10 mouse cellular contexts compared by ENCODE assay signal in genomic region chr4:152349837-152350381, GRCm38 (mm10). TPM values are rescaled to one million over a fixed set of nuclear protein-coding genes. Genes with fewer than 3 reads are reported as not detected.
A peak's percentile ranks its signal among the peaks of the same experiment; 100 is the strongest.
DNase-seq lines count a peak whose midpoint lies in the region; ATAC-seq and TF ChIP-seq lines count a peak whose summit lies in the region.
"Had no signal": no experiment of that assay in that cellular context is flagged by ENCODE, and none has a peak within 500 bp of the region (broad histone marks: within the 10 kb centered on the region; RNA-seq: fewer than 3 reads in every experiment).

No protein-coding gene starts in this region.

- H3K27me3 ChIP-seq in forebrain, embryonic 10.5 days (ENCODE audit: poor library complexity, severe bottlenecking), result peaks cover 66% of the 10 kb centered on the region
- peaks cover 15% of the 10 kb centered on the region; the same call in 1 of the 2 replicates for H3K27me3 ChIP-seq in intestine, embryonic 16.5 days (replicated peaks; ENCODE audit: control insufficient read depth, insufficient read depth, low read length)

- 24% methylated on average over 16 of the region's 17 CpGs for WGBS in forebrain, embryonic 10.5 days
- 4% methylated on average over 17 of the region's 17 CpGs for WGBS in intestine, embryonic 16.5 days
- WGBS in olfactory bulb, adult 2 months, result 2% methylated on average over 17 of the region's 17 CpGs

- no peaks in the 10 kb centered on the region for H3K36me3 ChIP-seq in forebrain, embryonic 10.5 days (replicated peaks)
- H3K36me3 ChIP-seq in intestine, embryonic 16.5 days (ENCODE audit: control insufficient read depth, insufficient read depth, low read length), result no peaks in the 10 kb centered on the region

- H3K4me1 ChIP-seq in forebrain, embryonic 10.5 days, result peaks cover 33% of the 10 kb centered on the region
- peaks cover 30% of the 10 kb centered on the region for H3K4me1 ChIP-seq in intestine, embryonic 16.5 days (ENCODE audit: control insufficient read depth, insufficient read depth, low read length)
- H3K4me1 ChIP-seq in olfactory bulb, adult 2 months (ENCODE audit: control insufficient read depth, insufficient read depth, low read length), result peaks cover 85% of the 10 kb centered on the region

- 0 out of 2 replicates have a peak overlapping the region, but pooled peaks have one; percentile 15 for H3K27ac ChIP-seq in forebrain, embryonic 10.5 days
- no peak overlapping the region for H3K27ac ChIP-seq in intestine, embryonic 16.5 days (ENCODE audit: low read length)
- peak overlapping the region; percentile 96 for H3K27ac ChIP-seq in olfactory bulb, adult 2 months (ENCODE audit: insufficient read depth, low read depth, low read length)

- TF ChIP-seq POLR2A in olfactory bulb, adult 2 months (IDR thresholded peaks at IDR 0.05; ENCODE audit: insufficient read depth, low read depth, low read length), result no peak

- peak; percentile 42 to 56 for DNase-seq in cerebellum, postnatal 14 days
- DNase-seq in cerebellum, adult 11 months, result no peak
- no peak for DNase-seq in forebrain, embryonic 10.5 days (ENCODE audit: extremely low spot score, low spot score)
- no peak for DNase-seq in testis, postnatal 14 days (ENCODE audit: low spot score)
- no peak for DNase-seq in thymus, postnatal 0 days (ENCODE audit: low spot score)
- no peak for DNase-seq in urinary bladder, postnatal 14 days (ENCODE audit: low spot score)

- H3K9me3 ChIP-seq in forebrain, embryonic 10.5 days, result no peaks in the 10 kb centered on the region
- H3K9me3 ChIP-seq in intestine, embryonic 16.5 days (ENCODE audit: control insufficient read depth, low read length), result no peaks in the 10 kb centered on the region

- H3K4me2 ChIP-seq in intestine, embryonic 16.5 days (ENCODE audit: low read depth, low read length), result 0 out of 2 replicates have a peak overlapping the region, but pooled peaks have one; percentile 17

- H3K9ac ChIP-seq in intestine, embryonic 16.5 days (ENCODE audit: low read depth, low read length), result no peak overlapping the region; the same call in 1 of the 2 replicates

- ATAC-seq in intestine, embryonic 16.5 days, result no peak

- no peak overlapping the region for H3K4me3 ChIP-seq in forebrain, embryonic 10.5 days
- no peak overlapping the region for H3K4me3 ChIP-seq in intestine, embryonic 16.5 days (ENCODE audit: low read length)
- peak overlapping the region; percentile 31 for H3K4me3 ChIP-seq in olfactory bulb, adult 2 months (ENCODE audit: insufficient read depth, low read depth, low read length)

- TF ChIP-seq CTCF in olfactory bulb, adult 2 months (IDR thresholded peaks at IDR 0.05; ENCODE audit: insufficient read depth, low read depth, low read length), result no peak

RNA-seq across cellular contexts. Expression of gene Chd5, which starts 11.5 kb away (rescaled TPM):
- 0.09 and 0.31 TPM in 2 replicates for polyA plus RNA-seq in forebrain, embryonic 10.5 days (2016; fragmentation: Nextera tagmentation; extraction: Ambion mirVana)
- 1.5 and 1.9 TPM in 2 replicates for polyA plus RNA-seq in intestine, embryonic 16.5 days (2015; fragmentation: Nextera tagmentation; extraction: Ambion mirVana)
- 36.3 TPM in 1 of 2 replicates, not detected in the other for polyA plus RNA-seq in olfactory bulb, adult 2 months (2012; ENCODE audit: insufficient read depth, insufficient read length, low replicate concordance, missing spikeins)
- polyA plus RNA-seq in thymus, postnatal 0 days (2015; fragmentation: Nextera tagmentation; extraction: Ambion mirVana), result 0.03 and 0.07 TPM in 2 replicates
- polyA plus RNA-seq: liver, embryonic 16.5 days had no signal

RNA-seq across cellular contexts. Expression of gene Rpl22, which starts 24.4 kb away (rescaled TPM):
- polyA plus RNA-seq in forebrain, embryonic 10.5 days (2016; fragmentation: Nextera tagmentation; extraction: Ambion mirVana), result 363 and 368 TPM in 2 replicates
- 281 and 323 TPM in 2 replicates for polyA plus RNA-seq in intestine, embryonic 16.5 days (2015; fragmentation: Nextera tagmentation; extraction: Ambion mirVana)
- not detected in 2 replicates for polyA plus RNA-seq in olfactory bulb, adult 2 months (2012; ENCODE audit: insufficient read depth, insufficient read length, low replicate concordance, missing spikeins)
- polyA plus RNA-seq in thymus, postnatal 0 days (2015; fragmentation: Nextera tagmentation; extraction: Ambion mirVana), result 557 and 592 TPM in 2 replicates

RNA-seq across cellular contexts. Expression of gene Rnf207, which starts 31.1 kb away (rescaled TPM):
- 0.92 and 1.3 TPM in 2 replicates for polyA plus RNA-seq in forebrain, embryonic 10.5 days (2016; fragmentation: Nextera tagmentation; extraction: Ambion mirVana)
- 1.5 and 1.8 TPM in 2 replicates for polyA plus RNA-seq in intestine, embryonic 16.5 days (2015; fragmentation: Nextera tagmentation; extraction: Ambion mirVana)
- polyA plus RNA-seq in olfactory bulb, adult 2 months (2012; ENCODE audit: insufficient read depth, insufficient read length, low replicate concordance, missing spikeins), result not detected in 2 replicates
- polyA plus RNA-seq in thymus, postnatal 0 days (2015; fragmentation: Nextera tagmentation; extraction: Ambion mirVana), result 0.09 TPM in 1 of 2 replicates, not detected in the other
- polyA plus RNA-seq: liver, embryonic 16.5 days had no signal

RNA-seq across cellular contexts. Expression of gene Icmt, which starts 52.9 kb away (rescaled TPM):
- polyA plus RNA-seq in forebrain, embryonic 10.5 days (2016; fragmentation: Nextera tagmentation; extraction: Ambion mirVana), result 23.3 and 26.1 TPM in 2 replicates
- 13.7 and 15.4 TPM in 2 replicates for polyA plus RNA-seq in intestine, embryonic 16.5 days (2015; fragmentation: Nextera tagmentation; extraction: Ambion mirVana)
- not detected in 2 replicates for polyA plus RNA-seq in olfactory bulb, adult 2 months (2012; ENCODE audit: insufficient read depth, insufficient read length, low replicate concordance, missing spikeins)
- polyA plus RNA-seq in thymus, postnatal 0 days (2015; fragmentation: Nextera tagmentation; extraction: Ambion mirVana), result 19.2 and 19.7 TPM in 2 replicates

RNA-seq across cellular contexts. Expression of gene Hes3, which starts 58.4 kb away (rescaled TPM):
- polyA plus RNA-seq in forebrain, embryonic 10.5 days (2016; fragmentation: Nextera tagmentation; extraction: Ambion mirVana), result 0.38 and 0.92 TPM in 2 replicates
- polyA plus RNA-seq in intestine, embryonic 16.5 days (2015; fragmentation: Nextera tagmentation; extraction: Ambion mirVana), result not detected in 2 replicates
- polyA plus RNA-seq in olfactory bulb, adult 2 months (2012; ENCODE audit: insufficient read depth, insufficient read length, low replicate concordance, missing spikeins), result not detected in 2 replicates
- 0.07 TPM in 1 of 2 replicates, not detected in the other for polyA plus RNA-seq in thymus, postnatal 0 days (2015; fragmentation: Nextera tagmentation; extraction: Ambion mirVana)
- polyA plus RNA-seq: heart, embryonic 16.5 days; liver, embryonic 16.5 days had no signal

Comparison
In these comparisons a context has a peak if more than half of its experiments do, and no peak if none do; other contexts are left out.
1. DNase-seq: peak in cerebellum, postnatal 14 days (2 of 2); none in cerebellum, adult 11 months (single experiment), forebrain, embryonic 10.5 days (single experiment), testis, postnatal 14 days (single experiment), thymus, postnatal 0 days (single experiment) and urinary bladder, postnatal 14 days (single experiment).